Mouse (Mus musculus) midbrain, postnatal 0 days (tissue): ENCODE results near the gene Meis2. TPM values are rescaled to one million over a fixed set of nuclear protein-coding genes. Genes with fewer than 3 reads are reported as not detected.

Experiments
- ATAC-seq: fragments of 200-750 bp; cut with Nextera tagmentation; 2 replicates; pipeline ENCODE4 v1.8.0; 2017; ENCODE audit warnings: moderate number of reproducible peaks, mild to moderate bottlenecking, moderate TSS enrichment, moderate library complexity; ENCODE audit not compliant: low FRiP score
- DNase-seq: peaks from one replicate; pipeline ENCODE4 v3.0.0-alpha.2; 2015; ENCODE audit warnings: low spot score
- H3K27ac ChIP-seq: fragments of 300-500 bp; sonication (generic); 2 replicates; pipeline ENCODE4 v1.5.1; 2014; ENCODE audit warnings: low read depth, mild to moderate bottlenecking, low read length, mixed read lengths
- H3K27me3 ChIP-seq: fragments of 300-500 bp; sonication (generic); 2 replicates; pipeline ENCODE4 v1.6.1; 2014; ENCODE audit warnings: low read length, control low read depth, mixed read lengths; ENCODE audit not compliant: insufficient read depth
- H3K36me3 ChIP-seq: fragments of 300-500 bp; sonication (generic); 2 replicates; pipeline ENCODE4 v1.6.1; 2014; ENCODE audit warnings: low read length, control low read depth, mixed read lengths; ENCODE audit not compliant: insufficient read depth
- H3K4me1 ChIP-seq: fragments of 300-500 bp; sonication (generic); 2 replicates; pipeline ENCODE4 v1.6.1; 2014; ENCODE audit warnings: mild to moderate bottlenecking, control low read depth, antibody characterized with exemption, low read length, mixed read lengths; ENCODE audit not compliant: insufficient read depth
- H3K4me2 ChIP-seq: fragments of 300-500 bp; sonication (generic); 2 replicates; pipeline ENCODE4 v1.6.1; 2014; ENCODE audit warnings: low read depth, mild to moderate bottlenecking, low read length, mixed read lengths; ENCODE audit not compliant: poor library complexity, severe bottlenecking
- H3K4me3 ChIP-seq: fragments of 300-500 bp; sonication (generic); 2 replicates; pipeline ENCODE4 v1.5.1; 2014; ENCODE audit warnings: low read depth, mild to moderate bottlenecking, low read length, moderate library complexity
- H3K9ac ChIP-seq: fragments of 300-500 bp; sonication (generic); replicated peaks from 2 replicates; pipeline ENCODE4 v1.6.1; 2014; ENCODE audit warnings: mild to moderate bottlenecking, low read length, moderate library complexity, mixed read lengths; ENCODE audit not compliant: poor library complexity, severe bottlenecking
- H3K9me3 ChIP-seq: fragments of 300-500 bp; sonication (generic); 2 replicates; pipeline ENCODE4 v1.6.1; 2016; ENCODE audit warnings: low read length, control low read depth
- CTCF ChIP-seq: IDR thresholded peaks from 2 replicates; pipeline ENCODE4 v1.5.1; 2016; ENCODE audit warnings: antibody characterized with exemption, mild to moderate bottlenecking
- WGBS: fragments of 180-500 bp; shearing (Covaris S2); extraction: QIAGEN DNeasy Blood & Tissue Kit; methylation state at CpG from one replicate; pipeline ENCODE4 v1.1.7; 2014; 5-methylcytosine and 5-hydroxymethylcytosine counted together
- polyA plus RNA-seq: library from polyadenylated mRNA; unstranded; fragments of >200 nt; fragmentation: Nextera tagmentation; extraction: Ambion mirVana; gene quantifications from 2 replicates; pipeline ENCODE4 v1.2.1, GENCODE M21; 2015
- total RNA-seq: library from RNA; depleted of rRNA; stranded (reverse); fragments of >200 nt; gene quantifications from 2 replicates; pipeline ENCODE4 v1.2.3, GENCODE M21; 2014

Gene Meis2
- total and polyA plus RNA-seq, 2 experiments from 2014 or later, result 52.1 to 147 TPM

GRCm38 (mm10) chr2:115933259-115933658 is 132.4 kb downstream of the Meis2 start:
- DNase-seq (no peak), ATAC-seq (no peak)
- Histone ChIP-seq H3K36me3 (no peaks in the 10 kb centered on the region), H3K27me3 (no peaks in the 10 kb centered on the region), H3K4me3 (no peak overlapping the region), H3K27ac (no peak overlapping the region), H3K9ac (no peak overlapping the region), H3K9me3 (no peaks in the 10 kb centered on the region), H3K4me1 (no peaks in the 10 kb centered on the region), H3K4me2 (no peak overlapping the region)
- 80% methylated on average over 2 of the region's 2 CpGs for WGBS
- TF ChIP-seq CTCF, result no peak

DNA sequence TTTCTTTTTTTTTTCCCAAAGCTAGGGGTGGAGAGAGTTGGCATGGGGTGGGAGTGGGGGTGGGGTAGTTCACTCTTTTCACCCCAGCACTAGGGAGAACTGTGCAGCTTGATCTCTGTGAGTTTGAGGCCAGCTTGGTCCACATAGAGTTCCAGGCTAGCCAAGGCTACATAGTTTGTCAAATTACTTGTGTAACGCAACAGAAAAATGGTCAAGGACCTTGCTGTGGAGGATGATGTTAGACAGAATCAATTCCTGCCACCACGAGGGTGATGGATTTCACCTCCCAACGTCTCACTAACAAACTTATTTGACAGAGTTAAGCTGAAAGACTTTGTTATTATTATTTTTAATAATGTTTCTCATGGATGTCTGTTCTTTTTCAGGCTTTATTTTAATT is 139.9 kb downstream of the Meis2 start:
- H3K4me1 ChIP-seq, result no peaks in the 10 kb centered on the region
- H3K9me3 ChIP-seq, result no peaks in the 10 kb centered on the region
- H3K36me3 ChIP-seq, result no peaks in the 10 kb centered on the region
- TF ChIP-seq CTCF, result no peak
- ATAC-seq (no peak), DNase-seq (no peak)
- H3K4me2 ChIP-seq, result no peak overlapping the region
- no peak overlapping the region for H3K9ac ChIP-seq
- WGBS, result 90% methylated on average over 3 of the region's 3 CpGs
- H3K4me3 ChIP-seq, result no peak overlapping the region
- no peaks in the 10 kb centered on the region for H3K27me3 ChIP-seq
- H3K27ac ChIP-seq, result no peak overlapping the region

DNA sequence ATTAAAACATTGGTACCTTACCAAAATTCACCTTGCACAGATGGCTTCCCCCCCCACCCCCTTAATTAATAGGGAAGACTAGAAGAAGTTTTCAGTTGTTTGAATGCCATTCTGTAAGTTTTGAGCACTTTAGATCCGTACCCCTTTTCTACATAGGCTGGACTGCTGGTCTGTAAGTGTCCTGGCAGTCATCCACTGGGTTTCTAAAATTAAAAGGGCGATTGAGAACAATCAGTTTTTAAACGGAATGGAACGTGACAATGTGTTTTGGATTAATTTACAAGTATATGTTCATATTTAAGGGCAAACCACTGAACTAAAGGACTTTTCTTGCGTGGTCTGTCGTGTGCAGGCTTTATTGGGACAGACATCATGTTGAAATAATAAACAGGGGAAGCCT is 141.2 kb downstream of the Meis2 start:
- H3K9me3 ChIP-seq, result no peaks in the 10 kb centered on the region
- H3K36me3 ChIP-seq, result no peaks in the 10 kb centered on the region
- no peak overlapping the region for H3K4me3 ChIP-seq
- H3K9ac ChIP-seq, result no peak overlapping the region
- TF ChIP-seq CTCF, result no peak
- WGBS, result 86% methylated on average over 6 of the region's 6 CpGs
- H3K4me1 ChIP-seq, result no peaks in the 10 kb centered on the region
- H3K4me2 ChIP-seq, result no peak overlapping the region
- no peak for ATAC-seq
- no peaks in the 10 kb centered on the region for H3K27me3 ChIP-seq
- no peak for DNase-seq
- no peak overlapping the region for H3K27ac ChIP-seq

- Histone ChIP-seq H3K4me3 (no peak overlapping the region), H3K27me3 (no peaks in the 10 kb centered on the region), H3K9me3 (no peaks in the 10 kb centered on the region), H3K27ac (no peak overlapping the region), H3K9ac (no peak overlapping the region), H3K36me3 (no peaks in the 10 kb centered on the region), H3K4me2 (no peak overlapping the region), H3K4me1 (no peaks in the 10 kb centered on the region)
- peak; percentile 12 for DNase-seq
- no peak for TF ChIP-seq CTCF
- WGBS, result 56% methylated on average over 6 of the region's 6 CpGs
- no peak for ATAC-seq
Measured at GRCm38 (mm10) chr2:115923247-115923646, 142.4 kb downstream of the Meis2 start.

DNA sequence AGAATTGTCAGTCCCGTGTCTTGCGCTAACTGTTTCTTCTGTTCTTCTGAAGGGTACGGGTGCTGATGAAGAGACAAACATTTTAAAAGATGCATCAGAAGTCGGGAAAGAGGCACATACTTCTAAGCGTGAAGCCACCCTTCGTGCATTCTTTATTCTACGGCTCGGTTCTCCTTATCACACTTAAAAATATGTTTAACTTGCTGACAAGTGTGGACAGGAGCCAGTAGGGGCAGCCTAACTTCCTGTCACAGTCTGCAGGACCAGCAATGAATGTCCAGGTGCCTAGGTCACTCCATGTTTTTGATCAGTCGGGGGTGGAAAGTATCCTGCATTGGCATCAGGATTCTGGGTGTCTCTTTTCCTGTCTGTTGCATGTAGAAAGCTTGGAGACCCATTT is 144.0 kb downstream of the Meis2 start:
- Histone ChIP-seq H3K9me3 (no peaks in the 10 kb centered on the region), H3K36me3 (no peaks in the 10 kb centered on the region), H3K4me1 (no peaks in the 10 kb centered on the region), H3K9ac (no peak overlapping the region), H3K4me3 (no peak overlapping the region), H3K27me3 (no peaks in the 10 kb centered on the region), H3K27ac (no peak overlapping the region), H3K4me2 (no peak overlapping the region)
- no peak for ATAC-seq
- WGBS, result 84% methylated on average over 9 of the region's 9 CpGs
- no peak for TF ChIP-seq CTCF
- DNase-seq, result no peak

DNA sequence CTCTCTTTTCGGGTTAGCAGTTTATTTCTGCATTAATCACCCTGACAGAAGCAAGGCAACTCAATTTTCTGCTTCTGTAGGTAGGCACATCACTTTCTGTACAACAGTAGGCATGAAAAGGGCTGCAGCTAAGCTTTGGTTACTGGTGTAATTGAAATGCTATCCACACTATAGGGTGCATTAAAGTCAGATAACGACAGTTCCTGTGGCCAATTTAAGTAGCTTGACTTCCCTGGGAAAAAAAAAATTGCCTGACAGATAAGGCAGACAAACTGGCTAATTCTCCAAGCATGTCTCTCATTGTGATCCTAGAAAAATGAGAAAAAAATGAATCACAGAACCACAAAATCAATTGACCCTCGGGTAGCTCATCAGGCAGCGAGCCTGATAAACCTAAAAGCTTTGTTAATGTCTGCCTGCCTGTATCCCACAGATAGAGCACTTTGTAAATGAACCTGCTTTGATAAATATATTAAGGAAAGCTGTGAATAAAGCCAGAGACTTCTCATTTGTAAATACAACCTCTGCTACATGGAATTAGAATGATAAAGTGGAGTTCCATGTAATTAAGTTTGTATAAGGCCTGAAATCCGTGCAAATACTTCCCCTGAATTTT is 145.2 kb downstream of the Meis2 start:
- no peak for ATAC-seq
- no peak overlapping the region for H3K27ac ChIP-seq
- TF ChIP-seq CTCF, result no peak

More for the DNA sequence above, 145.2 kb downstream of the Meis2 start:
- Histone ChIP-seq H3K9ac (no peak overlapping the region), H3K4me2 (no peak overlapping the region), H3K9me3 (no peaks in the 10 kb centered on the region), H3K36me3 (no peaks in the 10 kb centered on the region), H3K27me3 (no peaks in the 10 kb centered on the region), H3K4me1 (no peaks in the 10 kb centered on the region), H3K4me3 (no peak overlapping the region)
- no peak for DNase-seq
- WGBS, result 44% methylated on average over 5 of the region's 5 CpGs
